Mouse (Mus musculus): ENCODE measurements around the gene Zfp184.

Gene Zfp184

GRCm38 (mm10) chr13:21920681-21921233 lies 24.1 kb upstream of the Zfp184 start:
- no peak for DNase-seq (ENCODE audit: low read depth, low spot score)

GRCm38 (mm10) chr13:21923417-21923816 lies 21.5 kb upstream of the Zfp184 start:
- no peak for DNase-seq (ENCODE audit: low read depth, low spot score)

- no peak for DNase-seq (ENCODE audit: low read depth, low spot score)
Observed at GRCm38 (mm10) chr13:21924734-21925335, 20.1 kb upstream of the Zfp184 start.

GRCm38 (mm10) chr13:21930981-21931380 lies 13.9 kb upstream of the Zfp184 start:
- DNase-seq (ENCODE audit: low read depth, low spot score): no peak

- DNase-seq (ENCODE audit: low read depth, low spot score): no peak
Observed at GRCm38 (mm10) chr13:21931740-21932139, 13.2 kb upstream of the Zfp184 start.

GRCm38 (mm10) chr13:21933626-21934548 lies 11.0 kb upstream of the Zfp184 start:
- no peak for DNase-seq (ENCODE audit: low read depth, low spot score)

- no peak for DNase-seq (ENCODE audit: low read depth, low spot score)
Observed at GRCm38 (mm10) chr13:21934982-21935791, 9.7 kb upstream of the Zfp184 start.

- no peak for DNase-seq (ENCODE audit: low read depth, low spot score)
Observed at GRCm38 (mm10) chr13:21935833-21936232, 9.1 kb upstream of the Zfp184 start.

- DNase-seq (ENCODE audit: low read depth, low spot score): peak; percentile 73
Observed at GRCm38 (mm10) chr13:21936968-21937367, 7.9 kb upstream of the Zfp184 start.

- peak; percentile 83 for DNase-seq (ENCODE audit: low read depth, low spot score)
Observed at GRCm38 (mm10) chr13:21940213-21940612, 4.7 kb upstream of the Zfp184 start.

- DNase-seq (ENCODE audit: low read depth, low spot score): no peak
Observed at GRCm38 (mm10) chr13:21940811-21941321, 4.0 kb upstream of the Zfp184 start.

- no peak for DNase-seq (ENCODE audit: low read depth, low spot score)
Observed at GRCm38 (mm10) chr13:21943644-21944043, 1.2 kb upstream of the Zfp184 start.

- DNase-seq (ENCODE audit: low read depth, low spot score): no peak
Observed at GRCm38 (mm10) chr13:21944592-21944925, 335 bp upstream of the Zfp184 start.

- no peak for DNase-seq (ENCODE audit: low read depth, low spot score)
Observed at GRCm38 (mm10) chr13:21969269-21969668, 24.4 kb downstream of the Zfp184 start.

- no peak for DNase-seq (ENCODE audit: low read depth, low spot score)
Observed at GRCm38 (mm10) chr13:21969816-21970215, 24.9 kb downstream of the Zfp184 start.

- no peak for DNase-seq (ENCODE audit: low read depth, low spot score)
Observed at GRCm38 (mm10) chr13:21971641-21972040, 26.7 kb downstream of the Zfp184 start.

- peak; percentile 88 for DNase-seq (ENCODE audit: low read depth, low spot score)
Observed at GRCm38 (mm10) chr13:21974221-21974725, 29.4 kb downstream of the Zfp184 start.

GRCm38 (mm10) chr13:21974726-21975473 lies 30.0 kb downstream of the Zfp184 start:
- peak; percentile 80 for DNase-seq (ENCODE audit: low read depth, low spot score)

GRCm38 (mm10) chr13:21980981-21981802 lies 36.3 kb downstream of the Zfp184 start, which contains the start of gene Pom121l2:
TSS of gene Pom121l2 (plus strand) at chr13:21981194.
- no peak for DNase-seq (ENCODE audit: low read depth, low spot score)

- no peak for DNase-seq (ENCODE audit: low read depth, low spot score)
Observed at GRCm38 (mm10) chr13:21981803-21982193, 36.9 kb downstream of the Zfp184 start.
